ENCODE assay signal across 22 mouse cellular contexts in genomic region chr17:14662409-14662808, GRCm38 (mm10). TPM values are rescaled to one million over a fixed set of nuclear protein-coding genes. Genes with fewer than 3 reads are reported as not detected.
A peak's percentile ranks its signal among the peaks of the same experiment; 100 is the strongest.
DNase-seq lines count a peak whose midpoint lies in the region; ATAC-seq and TF ChIP-seq lines count a peak whose summit lies in the region.
"Had no signal": no experiment of that assay in that cellular context is flagged by ENCODE, and none has a peak within 500 bp of the region (broad histone marks: within the 10 kb centered on the region; RNA-seq: fewer than 3 reads in every experiment).

No protein-coding gene starts in this region.

- peak; percentile 93 for DNase-seq in 3T3-L1 (ENCODE audit: low read depth, low spot score)
- no peak for DNase-seq in Patski (ENCODE audit: low read depth, low spot score)
- DNase-seq in thymus, adult 2 months = no peak
- no peak for DNase-seq in left cerebral cortex, adult 8-10 months (ENCODE audit: low spot score in 2 of 2)
- no peak for DNase-seq in spleen, adult 12 weeks (ENCODE audit: low spot score)
- DNase-seq: adrenal gland, adult 2 months; adrenal gland, postnatal 36 days; cerebellum, adult 11 months; cerebellum, adult 8-10 months; cerebellum, postnatal 14 days; gastrocnemius, adult 2 months; gastrocnemius, postnatal 25 days had no signal

- TF ChIP-seq POLR2A in myocyte (IDR thresholded peaks at IDR 0.05; ENCODE audit: insufficient read length, low read depth) = no peak
- no peak for TF ChIP-seq POLR2A in thymus, adult 2 months (IDR thresholded peaks at IDR 0.05; ENCODE audit: control insufficient read depth, extremely low read depth, insufficient read depth, low read length, poor library complexity)

- no peak for TF ChIP-seq CTCF in Patski (IDR thresholded peaks at IDR 0.05)
- no peak for TF ChIP-seq CTCF in thymus, adult 2 months (IDR thresholded peaks at IDR 0.05; ENCODE audit: borderline replicate concordance, control insufficient read depth, extremely low read depth, insufficient read depth, low read length, poor library complexity)

- H3K4me2 ChIP-seq in myocyte (ENCODE audit: low read depth) = peak overlapping the region; percentile 5
- H3K4me2 ChIP-seq in forebrain, embryonic 16.5 days (ENCODE audit: low read length) = no peak overlapping the region
- H3K4me2 ChIP-seq: embryonic facial prominence, embryonic 12.5 days; forebrain, embryonic 13.5 days; heart, embryonic 12.5 days; hindbrain, embryonic 14.5 days had no signal

- in situ Hi-C loops in Patski (cut with MboI; ENCODE audit: low pct_unique_long_range_greater_than_20kb) = no loop called here

- no peak overlapping the region for H3K9ac ChIP-seq in forebrain, embryonic 16.5 days (replicated peaks; ENCODE audit: low read depth, low read length)
- H3K9ac ChIP-seq: embryonic facial prominence, embryonic 12.5 days; forebrain, embryonic 13.5 days; heart, embryonic 12.5 days; hindbrain, embryonic 14.5 days had no signal

- H3K27ac ChIP-seq in thymus, adult 2 months (ENCODE audit: control insufficient read depth, insufficient read depth, low read length) = no peak overlapping the region
- no peak overlapping the region for H3K27ac ChIP-seq in forebrain, embryonic 16.5 days (ENCODE audit: low read length)
- H3K27ac ChIP-seq: embryonic facial prominence, embryonic 12.5 days; forebrain, embryonic 13.5 days; gastrocnemius, adult 2 months; hindbrain, embryonic 10.5 days; hindbrain, embryonic 14.5 days had no signal

- CTCF ChIA-PET in Patski (lab: Charles Lee) = no interaction called here

- H3K27me3 ChIP-seq in Patski (peaks cover 7% of the 10 kb centered on the region), myocyte (ENCODE audit: control insufficient read depth, insufficient read depth, insufficient read length) (no peaks in the 10 kb centered on the region)
- no peaks in the 10 kb centered on the region for H3K27me3 ChIP-seq in thymus, adult 2 months (ENCODE audit: control insufficient read depth, insufficient read depth, low read length)
- no peaks in the 10 kb centered on the region for H3K27me3 ChIP-seq in forebrain, embryonic 16.5 days (replicated peaks; ENCODE audit: control insufficient read depth, insufficient read depth, low read length)
- H3K27me3 ChIP-seq: embryonic facial prominence, embryonic 12.5 days; forebrain, embryonic 13.5 days had no signal

- H3K36me3 ChIP-seq in myocyte (ENCODE audit: control insufficient read depth, insufficient read depth) = no peaks in the 10 kb centered on the region
- no peaks in the 10 kb centered on the region for H3K36me3 ChIP-seq in thymus, adult 2 months (ENCODE audit: control insufficient read depth, insufficient read depth, low read length)
- no peaks in the 10 kb centered on the region for H3K36me3 ChIP-seq in forebrain, embryonic 16.5 days (ENCODE audit: control insufficient read depth, insufficient read depth)
- H3K36me3 ChIP-seq: embryonic facial prominence, embryonic 12.5 days; G1E; heart, embryonic 12.5 days; hindbrain, embryonic 10.5 days had no signal

- H3K4me1 ChIP-seq in thymus, adult 2 months (replicated peaks; ENCODE audit: control insufficient read depth, insufficient read depth, low read length) = no peaks in the 10 kb centered on the region
- H3K4me1 ChIP-seq in forebrain, embryonic 16.5 days (replicated peaks; ENCODE audit: control insufficient read depth, insufficient read depth, low read length) = no peaks in the 10 kb centered on the region
- H3K4me1 ChIP-seq: embryonic facial prominence, embryonic 12.5 days; forebrain, embryonic 13.5 days; heart, embryonic 12.5 days; hindbrain, embryonic 10.5 days had no signal

- POLR2A ChIA-PET in Patski (lab: Charles Lee) = no interaction called here

- no peak overlapping the region for H3K4me3 ChIP-seq in myocyte
- H3K4me3 ChIP-seq in thymus, adult 2 months (ENCODE audit: control insufficient read depth, insufficient read depth, low read length) = no peak overlapping the region
- no peak overlapping the region for H3K4me3 ChIP-seq in forebrain, embryonic 16.5 days (replicated peaks; ENCODE audit: low read length)
- H3K4me3 ChIP-seq: embryonic facial prominence, embryonic 12.5 days; forebrain, embryonic 13.5 days; gastrocnemius, adult 2 months; heart, embryonic 12.5 days; hindbrain, embryonic 10.5 days had no signal

- no peaks in the 10 kb centered on the region for H3K79me2 ChIP-seq in myocyte (ENCODE audit: control insufficient read depth, insufficient read depth)

- no peak overlapping the region for H3ac ChIP-seq in myocyte (ENCODE audit: control insufficient read depth, insufficient read length)

- WGBS in thymus, adult 2 months = 81% methylated on average over 6 of the region's 6 CpGs
- WGBS in forebrain, embryonic 16.5 days = 88% methylated on average over 6 of the region's 6 CpGs

- H3K9me3 ChIP-seq in forebrain, embryonic 16.5 days (ENCODE audit: control insufficient read depth, low read length) = no peaks in the 10 kb centered on the region
- H3K9me3 ChIP-seq: embryonic facial prominence, embryonic 12.5 days; forebrain, embryonic 13.5 days; G1E; heart, embryonic 12.5 days; hindbrain, embryonic 10.5 days had no signal

- ATAC-seq in Patski = peak; percentile 80
- no peak for ATAC-seq in forebrain, embryonic 16.5 days
- ATAC-seq: CD4-positive, CD25-positive, alpha-beta regulatory T cell, adult 4 months; forebrain, embryonic 13.5 days had no signal

TF ChIP-seq in myocyte, 11 proteins besides CTCF, POLR2A, EP300 and RAD21:
- no peak for TF ChIP-seq MYOD1 (IDR thresholded peaks at IDR 0.05; ENCODE audit: control insufficient read depth in 1 of 3, insufficient read length in 2 of 3, low read depth in 2 of 3)
- no peak for TF ChIP-seq MYOG (IDR thresholded peaks at IDR 0.05; ENCODE audit: control insufficient read depth in 1 of 3, insufficient read depth in 1 of 3, insufficient read length in 2 of 3, low read depth in 2 of 3)
- no peak for TF ChIP-seq CEBPB (IDR thresholded peaks at IDR 0.05; ENCODE audit: insufficient read depth, poor library complexity, severe bottlenecking)
- no peak for TF ChIP-seq USF1 (IDR thresholded peaks at IDR 0.05; ENCODE audit: low read depth)
- TF ChIP-seq TCF3 (IDR thresholded peaks at IDR 0.05; ENCODE audit: insufficient read length, low read depth) = no peak
- TF ChIP-seq E2F4 (IDR thresholded peaks at IDR 0.05; ENCODE audit: insufficient read depth) = no peak
- TF ChIP-seq REST (IDR thresholded peaks at IDR 0.05; ENCODE audit: insufficient read depth, insufficient read length) = no peak
- TF ChIP-seq SRF (IDR thresholded peaks at IDR 0.05; ENCODE audit: control insufficient read depth, insufficient read length, low read depth) = no peak
- no peak for TF ChIP-seq MAX (IDR thresholded peaks at IDR 0.05; ENCODE audit: low read depth)
- no peak for TF ChIP-seq TCF12 (IDR thresholded peaks at IDR 0.05; ENCODE audit: insufficient read depth, poor library complexity, severe bottlenecking)
- no peak for TF ChIP-seq POLR2AphosphoS2 (IDR thresholded peaks at IDR 0.05; ENCODE audit: insufficient read length, low read depth)

RNA-seq across cellular contexts. Expression of gene Thbs2, which starts 31.6 kb away (rescaled TPM):
- 0.12 TPM for polyA plus RNA-seq in Patski (2021)
- polyA plus RNA-seq in myocyte (2012; fragmentation: generic; extraction: Trizol) = 15.7 TPM
- polyA plus RNA-seq in thymus, adult 2 months (2012; rRNA removed) = 4.0 and 5.4 TPM in 2 replicates
- 1 to 10 TPM; 4.9 to 7.5 (median 6.1) TPM for total RNA-seq in left cerebral cortex, adult 8-10 months (2022)
- polyA plus RNA-seq in forebrain, embryonic 16.5 days (2015; fragmentation: Nextera tagmentation; extraction: Ambion mirVana) = 1.1 and 4.4 TPM in 2 replicates
- total RNA-seq: granulocyte monocyte progenitor cell, adult 5-6 weeks had no signal
- polyA plus RNA-seq: CD4-positive, CD25-positive, alpha-beta regulatory T cell, adult 4 months; G1E had no signal
